Mouse (Mus musculus) natural killer cell, adult 2 months (primary cell): ENCODE results near the gene Myl6b.

Experiments used
- DNase-seq, 2 experiments: peaks; one replicate each; pipeline ENCODE4 v3.0.0; 2022; ENCODE audit warnings: low spot score in 2 of 2

Gene Myl6b

GRCm38 (mm10) chr10:128493695-128494666, 4.5 kb downstream of the Myl6b start, which contains the start of gene Myl6:
TSS of gene Myl6 (minus strand) at chr10:128494145.
- DNase-seq = peak; percentile 97

GRCm38 (mm10) chr10:128493319-128493694, 5.2 kb downstream of the Myl6b start:
- DNase-seq = peak in 1 of 2 experiments; percentile 32

- DNase-seq = no peak
Measured at GRCm38 (mm10) chr10:128492633-128493311, 5.7 kb downstream of the Myl6b start.

- DNase-seq = peak in 1 of 2 experiments; percentile 32
Measured at GRCm38 (mm10) chr10:128492051-128492450, 6.4 kb downstream of the Myl6b start.

- no peak for DNase-seq
Measured at GRCm38 (mm10) chr10:128491495-128491894, 7.0 kb downstream of the Myl6b start.

GRCm38 (mm10) chr10:128490912-128491311, 7.6 kb downstream of the Myl6b start:
- DNase-seq = no peak

- DNase-seq = no peak
Measured at GRCm38 (mm10) chr10:128490232-128490631, 8.3 kb downstream of the Myl6b start.

- no peak for DNase-seq
Measured at GRCm38 (mm10) chr10:128489785-128490184, 8.7 kb downstream of the Myl6b start.

GRCm38 (mm10) chr10:128489380-128489779, 9.1 kb downstream of the Myl6b start:
- no peak for DNase-seq

GRCm38 (mm10) chr10:128488776-128489175, 9.7 kb downstream of the Myl6b start:
- DNase-seq = no peak

GRCm38 (mm10) chr10:128487861-128488712, 10.4 kb downstream of the Myl6b start:
- no peak for DNase-seq

GRCm38 (mm10) chr10:128486370-128486769, 12.1 kb downstream of the Myl6b start:
- no peak for DNase-seq

GRCm38 (mm10) chr10:128474366-128474765, 24.1 kb downstream of the Myl6b start:
- DNase-seq = no peak

GRCm38 (mm10) chr10:128460270-128460630, 38.2 kb downstream of the Myl6b start:
- no peak for DNase-seq

GRCm38 (mm10) chr10:128459409-128460269, 38.8 kb downstream of the Myl6b start:
- DNase-seq = peak; percentile 28 to 36

- DNase-seq = peak; percentile 63 to 78
Measured at GRCm38 (mm10) chr10:128458719-128459408, 39.6 kb downstream of the Myl6b start, which contains the start of gene Smarcc2. TSS of gene Smarcc2 (plus strand) at chr10:128459248.

- DNase-seq = peak; percentile 74 to 80
Measured at GRCm38 (mm10) chr10:128458348-128458718, 40.2 kb downstream of the Myl6b start.

- no peak for DNase-seq
Measured at GRCm38 (mm10) chr10:128457676-128458075, 40.8 kb downstream of the Myl6b start.

GRCm38 (mm10) chr10:128455280-128455679, 43.2 kb downstream of the Myl6b start:
- DNase-seq = peak; percentile 73 to 81

GRCm38 (mm10) chr10:128454471-128454870, 44.0 kb downstream of the Myl6b start:
- DNase-seq = no peak
